Comparison of ENCODE assay signal across 22 mouse cellular contexts in genomic region chr14:47668096-47668495, GRCm38 (mm10). TPM values are rescaled to one million over a fixed set of nuclear protein-coding genes. Genes with fewer than 3 reads are reported as not detected.
DNase-seq lines count a peak whose midpoint lies in the region; ATAC-seq and TF ChIP-seq lines count a peak whose summit lies in the region.
"Had no signal": no experiment of that assay in that cellular context is flagged by ENCODE, and none has a peak within 500 bp of the region (broad histone marks: within the 10 kb centered on the region; RNA-seq: fewer than 3 reads in every experiment).

No protein-coding gene starts in this region.

- H3K9me3 ChIP-seq in forebrain, embryonic 14.5 days (replicated peaks; ENCODE audit: control insufficient read depth, low read length) = no peaks in the 10 kb centered on the region
- no peaks in the 10 kb centered on the region for H3K9me3 ChIP-seq in forebrain, embryonic 13.5 days (replicated peaks)
- H3K9me3 ChIP-seq in forebrain, postnatal 0 days (ENCODE audit: low read length) = no peaks in the 10 kb centered on the region
- H3K9me3 ChIP-seq in forebrain, embryonic 11.5 days (ENCODE audit: control insufficient read depth, low read length) = no peaks in the 10 kb centered on the region
- H3K9me3 ChIP-seq: embryonic facial prominence, embryonic 10.5 days; embryonic facial prominence, embryonic 12.5 days; forebrain, embryonic 15.5 days; G1E had no signal

- H3K36me3 ChIP-seq in forebrain, embryonic 14.5 days (ENCODE audit: control insufficient read depth, insufficient read depth, low read length) = peaks cover 13% of the 10 kb centered on the region
- peaks cover 34% of the 10 kb centered on the region for H3K36me3 ChIP-seq in forebrain, embryonic 13.5 days (ENCODE audit: poor library complexity, severe bottlenecking)
- H3K36me3 ChIP-seq in forebrain, postnatal 0 days (ENCODE audit: insufficient read depth) = peaks cover 11% of the 10 kb centered on the region
- H3K36me3 ChIP-seq in forebrain, embryonic 11.5 days (ENCODE audit: control insufficient read depth, insufficient read depth, low read length) = no peaks in the 10 kb centered on the region; the same call in 1 of the 2 replicates

- no peak overlapping the region for H3K9ac ChIP-seq in forebrain, embryonic 14.5 days (ENCODE audit: low read length)
- H3K9ac ChIP-seq in forebrain, embryonic 13.5 days = no peak overlapping the region
- H3K9ac ChIP-seq in forebrain, postnatal 0 days = no peak overlapping the region
- no peak overlapping the region for H3K9ac ChIP-seq in forebrain, embryonic 11.5 days (ENCODE audit: low read length)
- H3K9ac ChIP-seq: embryonic facial prominence, embryonic 12.5 days; forebrain, embryonic 15.5 days had no signal

- no peak for TF ChIP-seq CTCF in forebrain, postnatal 0 days (IDR thresholded peaks at IDR 0.05; ENCODE audit: low read depth)
- TF ChIP-seq CTCF in brain, embryonic 14.5 days (IDR thresholded peaks at IDR 0.05; ENCODE audit: borderline replicate concordance, extremely low read depth, insufficient read depth, insufficient read length) = no peak

- no peak overlapping the region for H3K4me3 ChIP-seq in forebrain, embryonic 14.5 days (ENCODE audit: low read depth, low read length)
- H3K4me3 ChIP-seq in forebrain, embryonic 13.5 days = no peak overlapping the region
- H3K4me3 ChIP-seq in forebrain, postnatal 0 days (ENCODE audit: low read depth, low read length) = no peak overlapping the region
- no peak overlapping the region for H3K4me3 ChIP-seq in forebrain, embryonic 11.5 days (ENCODE audit: low read depth, low read length)
- H3K4me3 ChIP-seq: embryonic facial prominence, embryonic 10.5 days; embryonic facial prominence, embryonic 12.5 days; forebrain, embryonic 15.5 days had no signal

- no peak for TF ChIP-seq POLR2A in brain, embryonic 14.5 days (IDR thresholded peaks at IDR 0.05; ENCODE audit: borderline replicate concordance, extremely low read depth, insufficient read depth, insufficient read length, poor library complexity, severe bottlenecking)

- no peaks in the 10 kb centered on the region for H3K4me1 ChIP-seq in forebrain, embryonic 14.5 days (ENCODE audit: control insufficient read depth, insufficient read depth, low read length)
- peaks cover 3% of the 10 kb centered on the region; the same call in 1 of the 2 replicates for H3K4me1 ChIP-seq in forebrain, embryonic 13.5 days
- no peaks in the 10 kb centered on the region for H3K4me1 ChIP-seq in forebrain, postnatal 0 days (ENCODE audit: insufficient read depth)
- 0 out of 2 replicates have a peak, but pooled peaks cover 2% of the 10 kb centered on the region for H3K4me1 ChIP-seq in forebrain, embryonic 11.5 days (replicated peaks; ENCODE audit: control insufficient read depth, insufficient read depth, low read length)
- H3K4me1 ChIP-seq: embryonic facial prominence, embryonic 10.5 days; embryonic facial prominence, embryonic 12.5 days had no signal

- no peak overlapping the region for H3K27ac ChIP-seq in forebrain, embryonic 14.5 days (ENCODE audit: low read depth, low read length)
- no peak overlapping the region for H3K27ac ChIP-seq in forebrain, embryonic 13.5 days
- no peak overlapping the region for H3K27ac ChIP-seq in forebrain, postnatal 0 days (ENCODE audit: low read depth, low read length)
- no peak overlapping the region for H3K27ac ChIP-seq in forebrain, embryonic 11.5 days (ENCODE audit: low read depth, low read length)
- H3K27ac ChIP-seq: embryonic facial prominence, embryonic 10.5 days; embryonic facial prominence, embryonic 12.5 days; forebrain, embryonic 15.5 days had no signal

- ATAC-seq in forebrain, embryonic 14.5 days = peak; percentile 34; the same call in 1 of the 2 replicates
- ATAC-seq in forebrain, embryonic 13.5 days = no peak; the same call in 1 of the 2 replicates
- no peak for ATAC-seq in forebrain, postnatal 0 days
- ATAC-seq in forebrain, embryonic 11.5 days (replicated peaks; ENCODE audit: low FRiP score) = no peak
- ATAC-seq: activated CD4-positive, CD25-positive, alpha-beta regulatory T cell, adult 4 months; CD4-positive, CD25-positive, alpha-beta regulatory T cell, adult 4 months; forebrain, embryonic 15.5 days; Patski had no signal

- no peaks in the 10 kb centered on the region for H3K27me3 ChIP-seq in forebrain, embryonic 14.5 days (replicated peaks; ENCODE audit: control insufficient read depth, insufficient read depth, low read length)
- no peaks in the 10 kb centered on the region for H3K27me3 ChIP-seq in forebrain, embryonic 13.5 days
- H3K27me3 ChIP-seq in forebrain, postnatal 0 days (ENCODE audit: insufficient read depth, low read length) = no peaks in the 10 kb centered on the region
- no peaks in the 10 kb centered on the region for H3K27me3 ChIP-seq in forebrain, embryonic 11.5 days (ENCODE audit: control insufficient read depth, insufficient read depth, low read length)
- H3K27me3 ChIP-seq: CH12.LX; embryonic facial prominence, embryonic 12.5 days; forebrain, embryonic 15.5 days; Patski had no signal

- peak; percentile 51 for DNase-seq in forebrain, embryonic 14.5 days (ENCODE audit: low spot score)
- DNase-seq in forebrain, postnatal 0 days = peak; percentile 24
- DNase-seq in forebrain, embryonic 11.5 days (ENCODE audit: low spot score) = no peak
- peak; percentile 52 for DNase-seq in brain, embryonic 14.5 days (ENCODE audit: low read depth)
- DNase-seq: adrenal gland, adult 2 months; adrenal gland, postnatal 10 days; adrenal gland, postnatal 25 days; B cell, adult 2 months; cerebellum, adult 11-12 months; cerebellum, adult 2 months; cerebellum, adult 9-10 months; cerebellum, postnatal 10 days; cerebellum, postnatal 25 days had no signal

- H3K4me2 ChIP-seq in forebrain, embryonic 14.5 days (ENCODE audit: low read length) = no peak overlapping the region
- H3K4me2 ChIP-seq in forebrain, embryonic 13.5 days = no peak overlapping the region
- H3K4me2 ChIP-seq in forebrain, postnatal 0 days (ENCODE audit: low read depth) = no peak overlapping the region
- H3K4me2 ChIP-seq in forebrain, embryonic 11.5 days (ENCODE audit: low read depth, low read length, severe bottlenecking) = no peak overlapping the region
- H3K4me2 ChIP-seq: embryonic facial prominence, embryonic 12.5 days; forebrain, embryonic 15.5 days had no signal

RNA-seq across cellular contexts. Expression of gene Ktn1, which starts 19.8 kb away (rescaled TPM):
- 56.5 and 72.2 TPM in 2 replicates for polyA plus RNA-seq in forebrain, embryonic 14.5 days (2014; fragmentation: Nextera tagmentation; extraction: Ambion mirVana)
- polyA plus RNA-seq in forebrain, embryonic 13.5 days (2015; fragmentation: Nextera tagmentation; extraction: Ambion mirVana) = 72.7 and 75.1 TPM in 2 replicates
- 67.6 and 79.9 TPM in 2 replicates for total RNA-seq in forebrain, postnatal 0 days (2014; rRNA removed)
- polyA plus RNA-seq in forebrain, postnatal 0 days (2015; fragmentation: Nextera tagmentation; extraction: Ambion mirVana) = 44.0 and 55.3 TPM in 2 replicates
- polyA plus RNA-seq in forebrain, embryonic 11.5 days (2014; fragmentation: Nextera tagmentation; extraction: Ambion mirVana) = 85.1 and 106 TPM in 2 replicates
- 47.6 and 61.4 TPM in 2 replicates for polyA plus RNA-seq in brain, embryonic 14.5 days (2012; rRNA removed)
